Mouse (Mus musculus) hindbrain, embryonic 11.5 days (tissue): ENCODE measurements around the gene Fads3. TPM values are rescaled to one million over a fixed set of nuclear protein-coding genes. Genes with fewer than 3 reads are reported as not detected.
A peak's percentile ranks its signal among the peaks of the same experiment; 100 is the strongest.

ENCODE experiments used
- ATAC-seq: fragments of 200-750 bp; cut with Nextera tagmentation; 2 replicates; pipeline ENCODE4 v1.8.0; 2017; ENCODE audit warnings: mild to moderate bottlenecking, moderate TSS enrichment, moderate library complexity; ENCODE audit not compliant: low FRiP score
- DNase-seq: peaks from one replicate; pipeline ENCODE4 v3.0.0-alpha.2; 2015; ENCODE audit warnings: low spot score
- H3K27ac ChIP-seq: fragments of 300-500 bp; sonication (generic); 2 replicates; pipeline ENCODE4 v1.5.1; 2014; ENCODE audit warnings: mild to moderate bottlenecking, low read depth, low read length
- H3K27me3 ChIP-seq: fragments of 300-500 bp; sonication (generic); 2 replicates; pipeline ENCODE4 v1.6.1; 2014; ENCODE audit warnings: mild to moderate bottlenecking, low read length, moderate library complexity, mixed read lengths; ENCODE audit not compliant: control insufficient read depth, insufficient read depth
- H3K36me3 ChIP-seq: fragments of 300-500 bp; sonication (generic); 2 replicates; pipeline ENCODE4 v1.6.1; 2014; ENCODE audit warnings: mild to moderate bottlenecking, low read length, moderate library complexity, mixed read lengths; ENCODE audit not compliant: control insufficient read depth, insufficient read depth
- H3K4me1 ChIP-seq: fragments of 300-500 bp; sonication (generic); replicated peaks from 2 replicates; pipeline ENCODE4 v1.6.1; 2014; ENCODE audit warnings: low read length, mixed read lengths; ENCODE audit not compliant: control insufficient read depth, insufficient read depth
- H3K4me2 ChIP-seq: fragments of 300-500 bp; sonication (generic); replicated peaks from 2 replicates; pipeline ENCODE4 v1.6.1; 2014; ENCODE audit warnings: mild to moderate bottlenecking, low read depth, low read length
- H3K4me3 ChIP-seq: fragments of 300-500 bp; sonication (generic); 2 replicates; pipeline ENCODE4 v1.5.1; 2014; ENCODE audit warnings: low read depth, low read length
- H3K9ac ChIP-seq: fragments of 300-500 bp; sonication (generic); 2 replicates; pipeline ENCODE4 v1.6.1; 2014; ENCODE audit warnings: low read depth, low read length
- H3K9me3 ChIP-seq: fragments of 300-500 bp; sonication (generic); 2 replicates; pipeline ENCODE4 v1.6.1; 2016; ENCODE audit warnings: low read length; ENCODE audit not compliant: control insufficient read depth
- WGBS: fragments of 180-500 bp; shearing (Covaris S2); extraction: QIAGEN DNeasy Blood & Tissue Kit; methylation state at CpG from one replicate; pipeline ENCODE4 v1.1.7; 2014; 5-methylcytosine and 5-hydroxymethylcytosine counted together
- polyA plus RNA-seq: library from polyadenylated mRNA; unstranded; fragments of >200 nt; fragmentation: Nextera tagmentation; extraction: Ambion mirVana; gene quantifications from 2 replicates; pipeline ENCODE4 v1.2.1, GENCODE M21; 2014

Gene Fads3
- polyA plus RNA-seq, 1 experiment from 2014 or later = 5.7 TPM

- no peak overlapping the region for H3K27ac ChIP-seq
- peaks cover 6% of the 10 kb centered on the region; the same call in 1 of the 2 replicates for H3K4me1 ChIP-seq
- no peak for ATAC-seq
Measured at GRCm38 (mm10) chr19:10016151-10016550, 25.2 kb upstream of the Fads3 start.

GRCm38 (mm10) chr19:10017637-10018526, 23.5 kb upstream of the Fads3 start:
- Histone ChIP-seq H3K9ac (peak overlapping the region; percentile 49), H3K36me3 (no peaks in the 10 kb centered on the region), H3K4me3 (peak overlapping the region; percentile 41), H3K4me2 (peak overlapping the region; percentile 69), H3K27me3 (peaks cover 7% of the 10 kb centered on the region; the same call in 1 of the 2 replicates), H3K27ac (peak overlapping the region; percentile 6), H3K9me3 (no peaks in the 10 kb centered on the region), H3K4me1 (peaks cover 6% of the 10 kb centered on the region; the same call in 1 of the 2 replicates)
- whole genome bisulfite sequencing = 6% methylated on average over 44 of the region's 44 CpGs
- DNase-seq (peak; percentile 92), ATAC-seq (peak; percentile 98)

More at GRCm38 (mm10) chr19:10016151-10016550, 25.2 kb upstream of the Fads3 start:
- H3K9ac ChIP-seq = no peak overlapping the region
- no peaks in the 10 kb centered on the region for H3K9me3 ChIP-seq
- 88% methylated on average over 4 of the region's 4 CpGs for WGBS
- no peak overlapping the region for H3K4me3 ChIP-seq
- H3K27me3 ChIP-seq = peaks cover 7% of the 10 kb centered on the region; the same call in 1 of the 2 replicates
- no peaks in the 10 kb centered on the region for H3K36me3 ChIP-seq
- H3K4me2 ChIP-seq = no peak overlapping the region
- DNase-seq = no peak

GRCm38 (mm10) chr19:10018527-10018818, 22.9 kb upstream of the Fads3 start:
- ATAC-seq (no peak), DNase-seq (no peak)
- 6% methylated on average over 3 of the region's 3 CpGs for WGBS
- H3K36me3 ChIP-seq = no peaks in the 10 kb centered on the region
- peak overlapping the region; percentile 69 for H3K4me2 ChIP-seq
- H3K9me3 ChIP-seq = no peaks in the 10 kb centered on the region
- peaks cover 7% of the 10 kb centered on the region; the same call in 1 of the 2 replicates for H3K27me3 ChIP-seq
- peaks cover 3% of the 10 kb centered on the region; the same call in 1 of the 2 replicates for H3K4me1 ChIP-seq
- peak overlapping the region; percentile 49 for H3K9ac ChIP-seq
- H3K4me3 ChIP-seq = peak overlapping the region; percentile 41
- H3K27ac ChIP-seq = peak overlapping the region; percentile 6; the same call in 1 of the 2 replicates

- ATAC-seq (no peak), DNase-seq (no peak)
- H3K27ac ChIP-seq = no peak overlapping the region
- peak overlapping the region; percentile 41 for H3K4me3 ChIP-seq
- H3K4me1 ChIP-seq = peaks cover 3% of the 10 kb centered on the region; the same call in 1 of the 2 replicates
- 71% methylated on average over 4 of the region's 4 CpGs for WGBS
- no peaks in the 10 kb centered on the region for H3K36me3 ChIP-seq
- peak overlapping the region; percentile 69 for H3K4me2 ChIP-seq
- no peaks in the 10 kb centered on the region for H3K9me3 ChIP-seq
- peaks cover 7% of the 10 kb centered on the region; the same call in 1 of the 2 replicates for H3K27me3 ChIP-seq
- no peak overlapping the region for H3K9ac ChIP-seq
Measured at GRCm38 (mm10) chr19:10019214-10019760, 22.1 kb upstream of the Fads3 start.

- H3K27me3 ChIP-seq = peaks cover 7% of the 10 kb centered on the region; the same call in 1 of the 2 replicates
- no peak overlapping the region for H3K4me2 ChIP-seq
- WGBS = 92% methylated on average over 2 of the region's 2 CpGs
- no peaks in the 10 kb centered on the region for H3K9me3 ChIP-seq
- H3K27ac ChIP-seq = no peak overlapping the region
- no peak for ATAC-seq
- H3K4me3 ChIP-seq = no peak overlapping the region
- no peak overlapping the region for H3K9ac ChIP-seq
- no peak for DNase-seq
- H3K4me1 ChIP-seq = peaks cover 3% of the 10 kb centered on the region; the same call in 1 of the 2 replicates
- no peaks in the 10 kb centered on the region for H3K36me3 ChIP-seq
Measured at GRCm38 (mm10) chr19:10021981-10022380, 19.4 kb upstream of the Fads3 start.

GRCm38 (mm10) chr19:10022414-10023303, 18.7 kb upstream of the Fads3 start:
- peaks cover 7% of the 10 kb centered on the region; the same call in 1 of the 2 replicates for H3K27me3 ChIP-seq

GRCm38 (mm10) chr19:10023304-10023758, 18.0 kb upstream of the Fads3 start:
- H3K27me3 ChIP-seq = peaks cover 7% of the 10 kb centered on the region; the same call in 1 of the 2 replicates
- H3K4me3 ChIP-seq = no peak overlapping the region
- H3K36me3 ChIP-seq = no peaks in the 10 kb centered on the region
- no peaks in the 10 kb centered on the region for H3K9me3 ChIP-seq
- ATAC-seq (no peak), DNase-seq (no peak)
- H3K9ac ChIP-seq = no peak overlapping the region
- H3K27ac ChIP-seq = no peak overlapping the region
- H3K4me1 ChIP-seq = peaks cover 3% of the 10 kb centered on the region; the same call in 1 of the 2 replicates
- no peak overlapping the region for H3K4me2 ChIP-seq
- WGBS = 69% methylated on average over 9 of the region's 9 CpGs

More at GRCm38 (mm10) chr19:10022414-10023303, 18.7 kb upstream of the Fads3 start:
- Histone ChIP-seq H3K36me3 (no peaks in the 10 kb centered on the region), H3K9me3 (no peaks in the 10 kb centered on the region), H3K9ac (no peak overlapping the region), H3K4me3 (no peak overlapping the region), H3K4me1 (peaks cover 3% of the 10 kb centered on the region; the same call in 1 of the 2 replicates), H3K27ac (no peak overlapping the region), H3K4me2 (no peak overlapping the region)
- no peak for DNase-seq
- no peak for ATAC-seq
- WGBS = 63% methylated on average over 5 of the region's 5 CpGs
